In genomic region chr4:118471281-118471680, GRCm38 (mm10) we compare ENCODE assay signal across 17 mouse cellular contexts. TPM values are rescaled to one million over a fixed set of nuclear protein-coding genes. Genes with fewer than 3 reads are reported as not detected.
"Had no signal": no experiment of that assay in that cellular context is flagged by ENCODE, and none has a peak within 500 bp of the region (broad histone marks: within the 10 kb centered on the region; RNA-seq: fewer than 3 reads in every experiment).

No protein-coding gene starts in this region.

- DNase-seq: kidney, adult 8-10 months; kidney, postnatal 36 days; layer of hippocampus, adult 9-11 months; layer of hippocampus, postnatal 36 days; lung, adult 2 months; right cerebral cortex, adult 18-20 months; right cerebral cortex, postnatal 25 days had no signal

- H3K4me2 ChIP-seq: liver, embryonic 11.5 days; liver, embryonic 15.5 days; midbrain, embryonic 12.5 days had no signal

- H3K4me1 ChIP-seq: liver, embryonic 15.5 days; midbrain, embryonic 12.5 days had no signal

- H3K4me3 ChIP-seq: liver, embryonic 15.5 days; midbrain, embryonic 12.5 days had no signal

- H3K9me3 ChIP-seq: liver, embryonic 15.5 days; megakaryocyte, embryonic 14.5 days; midbrain, embryonic 12.5 days had no signal

- H3K36me3 ChIP-seq: liver, embryonic 15.5 days; midbrain, embryonic 12.5 days had no signal

- ATAC-seq: midbrain, embryonic 16.5 days had no signal

- H3K27me3 ChIP-seq: liver, embryonic 15.5 days; megakaryocyte, embryonic 14.5 days; midbrain, embryonic 12.5 days had no signal

- H3K9ac ChIP-seq: liver, embryonic 15.5 days; midbrain, embryonic 12.5 days had no signal

- H3K27ac ChIP-seq: liver, embryonic 15.5 days; macrophage; midbrain, embryonic 12.5 days had no signal

RNA-seq across cellular contexts. Expression of gene Mpl, which starts 14.0 kb away (rescaled TPM):
- total RNA-seq: layer of hippocampus, adult 18-20 months; layer of hippocampus, postnatal 36 days had no signal
- polyA plus RNA-seq: midbrain, embryonic 16.5 days; neural tube, embryonic 14.5 days had no signal

RNA-seq across cellular contexts. Expression of gene Tie1, which starts 18.6 kb away (rescaled TPM):
- polyA plus RNA-seq: macrophage had no signal

RNA-seq across cellular contexts. Expression of gene 2610528J11Rik, which starts 55.5 kb away (rescaled TPM):
- total RNA-seq: layer of hippocampus, adult 18-20 months; layer of hippocampus, postnatal 36 days; left cerebral cortex, adult 8-10 months; left cerebral cortex, postnatal 25 days had no signal
- polyA plus RNA-seq: macrophage; midbrain, embryonic 16.5 days; neural tube, embryonic 14.5 days had no signal
